Mouse (Mus musculus): ENCODE measurements around the gene S100a5. TPM values are rescaled to one million over a fixed set of nuclear protein-coding genes. Genes with fewer than 3 reads are reported as not detected.

The S100a5 gene
- polyA plus RNA-seq, 1 experiment from 2014 or later: not detected

GRCm38 (mm10) chr3:90596810-90597209, 11.5 kb upstream of the S100a5 start:
- H3K4me3 ChIP-seq (ENCODE audit: low read depth, low read length): no peak overlapping the region
- 87% methylated on average over 6 of the region's 6 CpGs for WGBS
- no peaks in the 10 kb centered on the region for H3K36me3 ChIP-seq (ENCODE audit: control insufficient read depth, insufficient read depth, low read length)
- ATAC-seq (replicated peaks; ENCODE audit: low FRiP score) (no peak), DNase-seq (ENCODE audit: low spot score) (no peak)
- no peaks in the 10 kb centered on the region for H3K4me1 ChIP-seq (replicated peaks; ENCODE audit: control insufficient read depth, insufficient read depth, low read length)
- H3K27ac ChIP-seq (ENCODE audit: low read depth, low read length): no peak overlapping the region
- H3K9ac ChIP-seq (ENCODE audit: low read length): no peak overlapping the region
- H3K27me3 ChIP-seq (ENCODE audit: control insufficient read depth, insufficient read depth, low read length): no peaks in the 10 kb centered on the region
- no peaks in the 10 kb centered on the region for H3K9me3 ChIP-seq (ENCODE audit: control insufficient read depth, low read length)
- no peak overlapping the region for H3K4me2 ChIP-seq (ENCODE audit: low read depth, low read length, severe bottlenecking)

GRCm38 (mm10) chr3:90597736-90598135, 10.6 kb upstream of the S100a5 start:
- H3K9ac ChIP-seq (ENCODE audit: low read length): no peak overlapping the region
- ATAC-seq (replicated peaks; ENCODE audit: low FRiP score): no peak
- H3K27ac ChIP-seq (ENCODE audit: low read depth, low read length): no peak overlapping the region
- H3K4me1 ChIP-seq (replicated peaks; ENCODE audit: control insufficient read depth, insufficient read depth, low read length): no peaks in the 10 kb centered on the region
- H3K4me2 ChIP-seq (ENCODE audit: low read depth, low read length, severe bottlenecking): no peak overlapping the region
- H3K4me3 ChIP-seq (ENCODE audit: low read depth, low read length): no peak overlapping the region
- no peak for DNase-seq (ENCODE audit: low spot score)
- H3K9me3 ChIP-seq (ENCODE audit: control insufficient read depth, low read length): no peaks in the 10 kb centered on the region
- 59% methylated on average over 6 of the region's 6 CpGs for WGBS
- no peaks in the 10 kb centered on the region for H3K27me3 ChIP-seq (ENCODE audit: control insufficient read depth, insufficient read depth, low read length)
- no peaks in the 10 kb centered on the region for H3K36me3 ChIP-seq (ENCODE audit: control insufficient read depth, insufficient read depth, low read length)

GRCm38 (mm10) chr3:90598212-90598611, 10.1 kb upstream of the S100a5 start:
- Histone ChIP-seq H3K4me3 (ENCODE audit: low read depth, low read length) (no peak overlapping the region), H3K27me3 (ENCODE audit: control insufficient read depth, insufficient read depth, low read length) (no peaks in the 10 kb centered on the region), H3K9me3 (ENCODE audit: control insufficient read depth, low read length) (no peaks in the 10 kb centered on the region), H3K9ac (ENCODE audit: low read length) (no peak overlapping the region), H3K27ac (ENCODE audit: low read depth, low read length) (no peak overlapping the region), H3K4me1 (replicated peaks; ENCODE audit: control insufficient read depth, insufficient read depth, low read length) (no peaks in the 10 kb centered on the region), H3K36me3 (ENCODE audit: control insufficient read depth, insufficient read depth, low read length) (no peaks in the 10 kb centered on the region), H3K4me2 (ENCODE audit: low read depth, low read length, severe bottlenecking) (no peak overlapping the region)
- DNase-seq (ENCODE audit: low spot score): no peak
- ATAC-seq (replicated peaks; ENCODE audit: low FRiP score): no peak
- 82% methylated on average over 4 of the region's 4 CpGs for WGBS

GRCm38 (mm10) chr3:90599401-90599800, 8.9 kb upstream of the S100a5 start:
- Histone ChIP-seq H3K4me2 (ENCODE audit: low read depth, low read length, severe bottlenecking) (no peak overlapping the region), H3K27me3 (ENCODE audit: control insufficient read depth, insufficient read depth, low read length) (no peaks in the 10 kb centered on the region), H3K9me3 (ENCODE audit: control insufficient read depth, low read length) (no peaks in the 10 kb centered on the region), H3K4me1 (replicated peaks; ENCODE audit: control insufficient read depth, insufficient read depth, low read length) (no peaks in the 10 kb centered on the region; the same call in 1 of the 2 replicates), H3K9ac (ENCODE audit: low read length) (no peak overlapping the region), H3K27ac (ENCODE audit: low read depth, low read length) (no peak overlapping the region), H3K4me3 (ENCODE audit: low read depth, low read length) (no peak overlapping the region), H3K36me3 (ENCODE audit: control insufficient read depth, insufficient read depth, low read length) (no peaks in the 10 kb centered on the region)
- ATAC-seq (replicated peaks; ENCODE audit: low FRiP score) (no peak), DNase-seq (ENCODE audit: low spot score) (no peak)
- WGBS: 76% methylated on average over 3 of the region's 3 CpGs

- no peaks in the 10 kb centered on the region; the same call in 1 of the 2 replicates for H3K4me1 ChIP-seq (replicated peaks; ENCODE audit: control insufficient read depth, insufficient read depth, low read length)
- no peaks in the 10 kb centered on the region for H3K36me3 ChIP-seq (ENCODE audit: control insufficient read depth, insufficient read depth, low read length)
- no peaks in the 10 kb centered on the region for H3K9me3 ChIP-seq (ENCODE audit: control insufficient read depth, low read length)
- H3K27ac ChIP-seq (ENCODE audit: low read depth, low read length): no peak overlapping the region
- H3K4me2 ChIP-seq (ENCODE audit: low read depth, low read length, severe bottlenecking): no peak overlapping the region
- no peak overlapping the region for H3K9ac ChIP-seq (ENCODE audit: low read length)
- no peak for DNase-seq (ENCODE audit: low spot score)
- WGBS: 90% methylated on average over 6 of the region's 6 CpGs
- no peaks in the 10 kb centered on the region for H3K27me3 ChIP-seq (ENCODE audit: control insufficient read depth, insufficient read depth, low read length)
- no peak overlapping the region for H3K4me3 ChIP-seq (ENCODE audit: low read depth, low read length)
- ATAC-seq (replicated peaks; ENCODE audit: low FRiP score): no peak
Observed at GRCm38 (mm10) chr3:90600036-90600435, 8.3 kb upstream of the S100a5 start.

- no peaks in the 10 kb centered on the region for H3K36me3 ChIP-seq (ENCODE audit: control insufficient read depth, insufficient read depth, low read length)
- DNase-seq (ENCODE audit: low spot score) (no peak), ATAC-seq (replicated peaks; ENCODE audit: low FRiP score) (no peak)
- H3K4me1 ChIP-seq (replicated peaks; ENCODE audit: control insufficient read depth, insufficient read depth, low read length): no peaks in the 10 kb centered on the region; the same call in 1 of the 2 replicates
- H3K27ac ChIP-seq (ENCODE audit: low read depth, low read length): no peak overlapping the region
- no peaks in the 10 kb centered on the region for H3K9me3 ChIP-seq (ENCODE audit: control insufficient read depth, low read length)
- H3K4me3 ChIP-seq (ENCODE audit: low read depth, low read length): no peak overlapping the region
- no peak overlapping the region for H3K4me2 ChIP-seq (ENCODE audit: low read depth, low read length, severe bottlenecking)
- H3K9ac ChIP-seq (ENCODE audit: low read length): no peak overlapping the region
- 86% methylated on average over 8 of the region's 8 CpGs for WGBS
- no peaks in the 10 kb centered on the region for H3K27me3 ChIP-seq (ENCODE audit: control insufficient read depth, insufficient read depth, low read length)
Observed at GRCm38 (mm10) chr3:90600458-90601195, 7.7 kb upstream of the S100a5 start.

GRCm38 (mm10) chr3:90601486-90602110, 6.7 kb upstream of the S100a5 start, which contains the start of gene Gm42674:
TSS of gene Gm42674 (plus strand) at chr3:90601904.
- no peaks in the 10 kb centered on the region; the same call in 1 of the 2 replicates for H3K4me1 ChIP-seq (replicated peaks; ENCODE audit: control insufficient read depth, insufficient read depth, low read length)
- H3K27me3 ChIP-seq (ENCODE audit: control insufficient read depth, insufficient read depth, low read length): no peaks in the 10 kb centered on the region
- H3K4me2 ChIP-seq (ENCODE audit: low read depth, low read length, severe bottlenecking): no peak within 1 kb of the TSS
- 83% methylated on average over 11 of the region's 11 CpGs for WGBS
- no peaks in the 10 kb centered on the region for H3K36me3 ChIP-seq (ENCODE audit: control insufficient read depth, insufficient read depth, low read length)
- no peak within 1 kb of the TSS for H3K27ac ChIP-seq (ENCODE audit: low read depth, low read length)
- no peak within 1 kb of the TSS for H3K4me3 ChIP-seq (ENCODE audit: low read depth, low read length)
- no peaks in the 10 kb centered on the region for H3K9me3 ChIP-seq (ENCODE audit: control insufficient read depth, low read length)
- DNase-seq (ENCODE audit: low spot score) (no peak), ATAC-seq (replicated peaks; ENCODE audit: low FRiP score) (no peak)
- no peak within 1 kb of the TSS for H3K9ac ChIP-seq (ENCODE audit: low read length)

- Histone ChIP-seq H3K27me3 (ENCODE audit: control insufficient read depth, insufficient read depth, low read length) (no peaks in the 10 kb centered on the region), H3K4me1 (replicated peaks; ENCODE audit: control insufficient read depth, insufficient read depth, low read length) (no peaks in the 10 kb centered on the region; the same call in 1 of the 2 replicates), H3K4me3 (ENCODE audit: low read depth, low read length) (no peak within 1 kb of the TSS), H3K9me3 (ENCODE audit: control insufficient read depth, low read length) (no peaks in the 10 kb centered on the region), H3K27ac (ENCODE audit: low read depth, low read length) (no peak within 1 kb of the TSS), H3K4me2 (ENCODE audit: low read depth, low read length, severe bottlenecking) (no peak within 1 kb of the TSS), H3K36me3 (ENCODE audit: control insufficient read depth, insufficient read depth, low read length) (no peaks in the 10 kb centered on the region), H3K9ac (ENCODE audit: low read length) (no peak within 1 kb of the TSS)
- ATAC-seq (replicated peaks; ENCODE audit: low FRiP score): no peak
- 70% methylated on average over 3 of the region's 3 CpGs for WGBS
- no peak for DNase-seq (ENCODE audit: low spot score)
Observed at GRCm38 (mm10) chr3:90603623-90604022, 4.7 kb upstream of the S100a5 start, which contains the start of gene S100a4. TSS of gene S100a4 (plus strand) at chr3:90603771.

Measured in forebrain, embryonic 11.5 days (tissue).